Mouse (Mus musculus): Measurements from ENCODE around the gene Fam69a. TPM values are rescaled to one million over a fixed set of nuclear protein-coding genes. Genes with fewer than 3 reads are reported as not detected.
"Not testable (repeated sequence)": the region's sequence is repeated elsewhere in the genome, so short reads cannot be mapped to it uniquely, and the experiment has no call there.

The Fam69a gene
- polyA plus RNA-seq, 1 experiment from 2014 or later, result 70.2 TPM

DNA sequence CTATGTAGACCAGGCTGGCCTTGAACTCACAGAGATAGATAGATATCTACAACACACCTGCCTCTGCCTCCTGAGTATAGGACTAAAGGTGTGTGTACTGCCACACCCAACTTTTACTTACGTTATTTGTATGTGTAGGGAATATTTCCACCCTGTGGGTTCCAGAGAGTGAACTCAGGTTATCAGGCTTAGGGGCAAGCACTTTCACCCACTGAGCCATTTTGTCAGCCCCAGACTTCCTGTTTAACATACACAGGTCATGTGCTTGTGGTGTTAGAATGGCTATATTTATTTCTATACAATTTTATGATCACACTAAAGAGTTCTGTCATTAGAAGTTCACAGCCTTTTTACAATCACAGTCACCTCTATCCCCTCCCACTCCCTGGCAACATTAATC, 43.9 kb downstream of the Fam69a start:
- ATAC-seq (ENCODE audit: low read depth), result no peak
- no peaks in the 10 kb centered on the region for H3K4me1 ChIP-seq (ENCODE audit: control insufficient read depth, insufficient read depth, low read length)
- no peak overlapping the region for H3K9ac ChIP-seq (replicated peaks; ENCODE audit: low read depth, low read length)
- H3K4me2 ChIP-seq (ENCODE audit: low read depth, low read length), result no peak overlapping the region
- H3K4me3 ChIP-seq (ENCODE audit: low read depth, low read length), result no peak overlapping the region
- WGBS, result 88% methylated on average over 1 of the region's 1 CpGs
- H3K27me3 ChIP-seq (ENCODE audit: control insufficient read depth, insufficient read depth, low read length), result no peaks in the 10 kb centered on the region
- no peak overlapping the region for H3K27ac ChIP-seq (ENCODE audit: low read depth, low read length)
- no peaks in the 10 kb centered on the region for H3K36me3 ChIP-seq (ENCODE audit: control insufficient read depth, insufficient read depth, low read length)
- H3K9me3 ChIP-seq (ENCODE audit: control insufficient read depth, low read length), result no peaks in the 10 kb centered on the region

DNA sequence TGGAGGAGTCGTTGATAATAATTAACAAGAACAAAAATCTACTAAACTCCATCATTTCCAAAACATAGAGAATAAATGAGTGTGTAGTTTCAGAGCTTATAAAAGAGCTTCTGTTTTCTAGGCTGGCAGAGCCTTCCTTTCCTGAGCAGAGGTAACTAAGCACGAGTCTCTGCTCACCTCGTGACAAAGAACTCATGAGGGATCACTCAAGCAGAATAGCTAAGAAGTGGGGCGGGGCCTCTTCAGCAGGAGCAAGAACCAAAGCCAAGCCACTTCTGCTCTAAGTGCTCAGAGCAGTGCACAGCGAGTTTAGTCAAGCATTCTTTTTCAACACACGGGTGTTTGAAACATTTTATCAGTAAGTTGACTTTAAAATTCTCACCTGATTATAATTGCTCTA, 45.7 kb downstream of the Fam69a start:
- Histone ChIP-seq H3K9ac (replicated peaks; ENCODE audit: low read depth, low read length) (no peak overlapping the region), H3K4me2 (ENCODE audit: low read depth, low read length) (no peak overlapping the region), H3K4me3 (ENCODE audit: low read depth, low read length) (no peak overlapping the region), H3K27me3 (ENCODE audit: control insufficient read depth, insufficient read depth, low read length) (no peaks in the 10 kb centered on the region), H3K4me1 (ENCODE audit: control insufficient read depth, insufficient read depth, low read length) (no peaks in the 10 kb centered on the region), H3K9me3 (ENCODE audit: control insufficient read depth, low read length) (no peaks in the 10 kb centered on the region), H3K27ac (ENCODE audit: low read depth, low read length) (no peak overlapping the region), H3K36me3 (ENCODE audit: control insufficient read depth, insufficient read depth, low read length) (no peaks in the 10 kb centered on the region)
- 62% methylated on average over 6 of the region's 6 CpGs for WGBS
- no peak for ATAC-seq (ENCODE audit: low read depth)

DNA sequence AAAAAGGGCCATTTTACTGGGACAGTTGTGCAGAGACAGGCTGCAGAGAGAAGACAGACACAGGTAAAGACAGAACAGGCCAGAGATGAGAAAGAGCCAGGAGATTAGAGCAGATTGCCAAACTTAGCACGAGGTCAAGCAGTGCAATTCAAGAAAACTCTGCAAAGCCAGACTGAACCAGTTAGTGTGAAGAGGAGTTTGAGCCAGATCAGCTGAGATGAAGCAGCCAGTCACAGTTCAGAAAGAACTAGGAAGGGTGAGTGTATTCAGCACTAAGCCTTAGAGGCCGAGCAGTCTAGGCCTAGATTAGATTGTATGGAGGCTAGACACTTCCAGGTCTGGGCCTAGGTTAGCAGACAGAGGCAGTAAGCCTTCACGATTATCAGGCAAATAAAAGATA, 47.2 kb downstream of the Fam69a start:
- Histone ChIP-seq H3K27me3 (ENCODE audit: control insufficient read depth, insufficient read depth, low read length) (no peaks in the 10 kb centered on the region), H3K36me3 (ENCODE audit: control insufficient read depth, insufficient read depth, low read length) (no peaks in the 10 kb centered on the region), H3K4me1 (ENCODE audit: control insufficient read depth, insufficient read depth, low read length) (no peaks in the 10 kb centered on the region), H3K4me2 (ENCODE audit: low read depth, low read length) (no peak overlapping the region), H3K27ac (ENCODE audit: low read depth, low read length) (no peak overlapping the region), H3K9ac (replicated peaks; ENCODE audit: low read depth, low read length) (no peak overlapping the region), H3K9me3 (ENCODE audit: control insufficient read depth, low read length) (no peaks in the 10 kb centered on the region), H3K4me3 (ENCODE audit: low read depth, low read length) (no peak overlapping the region)
- ATAC-seq (ENCODE audit: low read depth), result no peak
- 83% methylated on average over 3 of the region's 3 CpGs for WGBS

DNA sequence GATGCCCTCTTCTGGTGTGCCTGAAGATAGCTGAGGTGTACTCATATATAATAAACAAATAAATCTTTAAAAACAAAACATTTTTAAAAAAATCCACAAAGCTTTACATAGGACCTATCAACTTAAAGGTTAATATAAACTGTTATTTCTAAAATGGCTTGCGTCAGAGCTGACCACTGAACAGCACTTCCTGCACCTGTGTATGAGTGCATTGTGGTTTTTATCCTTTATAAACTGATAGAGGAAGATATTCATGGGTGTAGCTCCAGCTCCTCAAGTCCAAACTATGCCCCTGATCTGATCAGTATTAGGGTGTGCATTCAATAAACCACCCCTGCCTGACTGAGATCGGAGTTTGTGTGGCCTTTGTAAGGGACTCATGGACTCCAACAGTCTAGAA, 48.0 kb downstream of the Fam69a start:
- 96% methylated on average over 2 of the region's 2 CpGs for WGBS
- Histone ChIP-seq H3K4me1 (ENCODE audit: control insufficient read depth, insufficient read depth, low read length) (no peaks in the 10 kb centered on the region), H3K27me3 (ENCODE audit: control insufficient read depth, insufficient read depth, low read length) (no peaks in the 10 kb centered on the region), H3K9ac (replicated peaks; ENCODE audit: low read depth, low read length) (no peak overlapping the region), H3K9me3 (ENCODE audit: control insufficient read depth, low read length) (no peaks in the 10 kb centered on the region), H3K27ac (ENCODE audit: low read depth, low read length) (no peak overlapping the region), H3K36me3 (ENCODE audit: control insufficient read depth, insufficient read depth, low read length) (no peaks in the 10 kb centered on the region), H3K4me3 (ENCODE audit: low read depth, low read length) (no peak overlapping the region), H3K4me2 (ENCODE audit: low read depth, low read length) (no peak overlapping the region)
- ATAC-seq (ENCODE audit: low read depth), result no peak

DNA sequence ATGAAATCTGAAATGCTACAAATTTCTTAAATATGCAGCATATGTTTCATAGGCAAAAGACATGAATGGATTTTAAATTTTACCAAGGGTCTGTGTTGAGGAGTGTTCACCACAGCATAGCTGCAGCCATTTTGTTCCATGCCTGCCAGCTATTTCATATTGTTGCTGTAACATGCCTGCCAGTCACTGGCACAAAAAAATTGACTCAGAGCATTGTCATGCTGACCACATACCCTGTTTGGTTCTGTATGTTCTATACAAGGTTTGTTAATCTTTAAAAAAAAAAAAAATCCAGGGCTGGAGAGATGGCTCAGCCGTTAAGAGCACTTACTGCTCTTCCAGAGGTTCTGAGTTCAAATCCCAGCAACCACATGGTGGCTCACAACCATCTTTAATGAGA, 48.4 kb downstream of the Fam69a start:
- not testable (repeated sequence) for H3K9ac ChIP-seq (replicated peaks; ENCODE audit: low read depth, low read length); H3K4me2 ChIP-seq (ENCODE audit: low read depth, low read length); H3K27ac ChIP-seq (ENCODE audit: low read depth, low read length); H3K36me3 ChIP-seq (ENCODE audit: control insufficient read depth, insufficient read depth, low read length); ATAC-seq (ENCODE audit: low read depth); H3K27me3 ChIP-seq (ENCODE audit: control insufficient read depth, insufficient read depth, low read length); H3K4me3 ChIP-seq (ENCODE audit: low read depth, low read length); H3K9me3 ChIP-seq (ENCODE audit: control insufficient read depth, low read length); H3K4me1 ChIP-seq (ENCODE audit: control insufficient read depth, insufficient read depth, low read length)
- 86% methylated on average over 1 of the region's 1 CpGs for WGBS

- Histone ChIP-seq H3K9ac (replicated peaks; ENCODE audit: low read depth, low read length) (no peak overlapping the region), H3K4me3 (ENCODE audit: low read depth, low read length) (no peak overlapping the region), H3K27ac (ENCODE audit: low read depth, low read length) (no peak overlapping the region), H3K27me3 (ENCODE audit: control insufficient read depth, insufficient read depth, low read length) (no peaks in the 10 kb centered on the region), H3K4me2 (ENCODE audit: low read depth, low read length) (no peak overlapping the region), H3K9me3 (ENCODE audit: control insufficient read depth, low read length) (no peaks in the 10 kb centered on the region), H3K36me3 (ENCODE audit: control insufficient read depth, insufficient read depth, low read length) (no peaks in the 10 kb centered on the region), H3K4me1 (ENCODE audit: control insufficient read depth, insufficient read depth, low read length) (0 out of 2 replicates have a peak, but pooled peaks cover 3% of the 10 kb centered on the region)
- no peak for ATAC-seq (ENCODE audit: low read depth)
- WGBS, result 94% methylated on average over 10 of the region's 10 CpGs
Observed at GRCm38 (mm10) chr5:107936625-107937389, 50.1 kb downstream of the Fam69a start.

- Histone ChIP-seq H3K4me3 (ENCODE audit: low read depth, low read length) (no peak overlapping the region), H3K36me3 (ENCODE audit: control insufficient read depth, insufficient read depth, low read length) (no peaks in the 10 kb centered on the region), H3K4me1 (ENCODE audit: control insufficient read depth, insufficient read depth, low read length) (0 out of 2 replicates have a peak, but pooled peaks cover 3% of the 10 kb centered on the region), H3K4me2 (ENCODE audit: low read depth, low read length) (no peak overlapping the region), H3K9me3 (ENCODE audit: control insufficient read depth, low read length) (no peaks in the 10 kb centered on the region), H3K27me3 (ENCODE audit: control insufficient read depth, insufficient read depth, low read length) (no peaks in the 10 kb centered on the region), H3K9ac (replicated peaks; ENCODE audit: low read depth, low read length) (no peak overlapping the region), H3K27ac (ENCODE audit: low read depth, low read length) (no peak overlapping the region)
- no peak for ATAC-seq (ENCODE audit: low read depth)
- WGBS, result 90% methylated on average over 10 of the region's 10 CpGs
Observed at GRCm38 (mm10) chr5:107934770-107935543, 51.9 kb downstream of the Fam69a start.

DNA sequence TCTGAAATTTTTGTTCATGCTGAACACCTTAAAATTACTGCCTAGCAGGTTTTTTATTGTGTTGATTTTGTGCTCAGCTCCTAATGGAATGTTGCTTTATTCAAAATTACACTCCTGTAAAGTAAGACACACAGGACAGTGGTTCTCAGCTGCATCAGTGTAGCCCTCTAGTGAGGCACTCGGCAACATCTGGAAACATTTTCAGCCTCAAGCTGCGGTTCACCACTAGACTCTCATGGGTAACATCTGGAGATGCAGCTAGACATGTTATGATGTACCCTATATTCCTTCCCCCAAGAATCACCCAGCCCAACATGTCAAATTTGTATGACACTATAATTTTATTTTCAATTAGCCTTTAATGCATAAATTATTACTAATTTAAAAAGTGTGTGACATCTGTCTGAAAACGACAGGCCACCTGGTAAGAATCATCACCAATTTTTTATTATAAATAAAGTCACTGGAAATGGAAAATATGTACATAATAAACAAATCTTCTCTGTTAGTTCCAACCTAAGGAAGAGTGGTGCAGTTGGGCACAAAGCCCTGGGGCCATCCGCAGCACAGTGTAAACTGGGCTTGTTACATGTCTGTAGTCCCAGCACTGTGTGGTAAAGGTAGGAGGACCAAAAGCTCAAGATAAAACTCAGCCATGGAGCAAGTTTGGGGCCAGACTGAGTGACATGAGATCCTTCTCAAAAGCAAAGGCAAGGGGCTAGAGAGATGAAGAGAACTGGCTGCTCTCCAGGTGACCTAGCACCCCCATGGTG, 53.5 kb downstream of the Fam69a start:
- H3K9ac ChIP-seq (replicated peaks; ENCODE audit: low read depth, low read length), result no peak overlapping the region
- H3K9me3 ChIP-seq (ENCODE audit: control insufficient read depth, low read length), result no peaks in the 10 kb centered on the region
- H3K36me3 ChIP-seq (ENCODE audit: control insufficient read depth, insufficient read depth, low read length), result no peaks in the 10 kb centered on the region
- H3K27ac ChIP-seq (ENCODE audit: low read depth, low read length), result no peak overlapping the region
- H3K4me3 ChIP-seq (ENCODE audit: low read depth, low read length), result no peak overlapping the region
- H3K27me3 ChIP-seq (ENCODE audit: control insufficient read depth, insufficient read depth, low read length), result no peaks in the 10 kb centered on the region
- no peak for ATAC-seq (ENCODE audit: low read depth)
- H3K4me1 ChIP-seq (ENCODE audit: control insufficient read depth, insufficient read depth, low read length), result 0 out of 2 replicates have a peak, but pooled peaks cover 3% of the 10 kb centered on the region
- WGBS, result 73% methylated on average over 4 of the region's 4 CpGs
- no peak overlapping the region for H3K4me2 ChIP-seq (ENCODE audit: low read depth, low read length)
